Mouse (Mus musculus): ENCODE measurements around the gene Pde6h.
"Not testable (repeated sequence)": the region's sequence is repeated elsewhere in the genome, so short reads cannot be mapped to it uniquely, and the experiment has no call there.

Gene Pde6h

DNA sequence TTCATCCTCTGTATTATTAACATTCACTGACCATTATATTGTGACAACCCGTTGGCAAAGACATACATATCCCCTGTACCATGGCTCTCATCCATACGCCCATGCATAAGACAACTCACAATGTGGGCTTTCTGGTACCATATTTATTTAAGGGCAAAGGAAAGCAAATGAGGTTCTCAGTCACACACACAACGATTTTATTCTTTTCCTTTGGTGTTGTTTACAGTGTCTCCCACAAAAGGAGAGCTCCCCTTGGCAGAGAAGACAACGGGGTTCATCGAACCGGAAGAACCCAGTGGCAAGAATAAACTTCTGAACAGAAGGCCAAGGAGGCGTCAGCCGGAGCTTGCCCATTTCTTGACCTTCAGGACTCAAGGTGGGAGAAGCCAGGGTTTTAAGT lies at the start of gene Pde6h:
Gene Pde6h, plus strand, starts transcription at position 301 of the 400 bp plus-strand sequence.
- DNase-seq (ENCODE audit: low read depth): no peak

- no peak for DNase-seq (ENCODE audit: low read depth)
Measured at GRCm38 (mm10) chr6:136874599-136874998, 49.0 kb upstream of the Pde6h start.

GRCm38 (mm10) chr6:136875670-136876069 lies 48.0 kb upstream of the Pde6h start, which contains the start of gene Mgp:
TSS of gene Mgp (minus strand) at chr6:136875823.
- DNase-seq (ENCODE audit: low read depth): peak; percentile 91

GRCm38 (mm10) chr6:136881678-136882077 lies 42.0 kb upstream of the Pde6h start:
- no peak for DNase-seq (ENCODE audit: low read depth)

DNA sequence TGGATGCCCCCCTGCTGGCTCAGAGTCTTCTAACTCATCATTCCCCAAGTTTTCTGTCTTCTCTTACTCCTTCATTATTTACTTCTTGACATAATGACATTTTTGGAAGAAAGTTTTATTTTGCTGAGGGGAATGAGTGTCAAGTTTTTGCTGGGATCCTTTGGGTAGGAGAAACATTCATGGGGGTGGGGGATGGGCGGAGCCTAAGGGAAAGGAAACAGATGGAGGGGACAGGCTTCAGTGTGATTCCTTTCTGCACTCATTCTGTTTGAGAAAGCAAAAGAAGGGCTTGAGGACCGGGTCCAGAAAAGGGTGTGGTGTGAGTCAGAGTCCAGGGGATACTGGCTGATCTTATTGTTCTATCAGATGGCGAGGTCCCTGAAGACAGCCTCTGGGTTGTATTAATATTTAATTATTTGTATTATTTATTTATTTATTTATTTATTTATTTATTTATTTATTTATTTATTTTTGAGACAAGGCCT lies 40.2 kb upstream of the Pde6h start:
- DNase-seq (ENCODE audit: low read depth): no peak

- no peak for DNase-seq (ENCODE audit: low read depth)
Measured at GRCm38 (mm10) chr6:136883961-136884360, 39.7 kb upstream of the Pde6h start.

- DNase-seq (ENCODE audit: low read depth): not testable (repeated sequence)
Measured at GRCm38 (mm10) chr6:136884766-136885165, 38.9 kb upstream of the Pde6h start.

DNA sequence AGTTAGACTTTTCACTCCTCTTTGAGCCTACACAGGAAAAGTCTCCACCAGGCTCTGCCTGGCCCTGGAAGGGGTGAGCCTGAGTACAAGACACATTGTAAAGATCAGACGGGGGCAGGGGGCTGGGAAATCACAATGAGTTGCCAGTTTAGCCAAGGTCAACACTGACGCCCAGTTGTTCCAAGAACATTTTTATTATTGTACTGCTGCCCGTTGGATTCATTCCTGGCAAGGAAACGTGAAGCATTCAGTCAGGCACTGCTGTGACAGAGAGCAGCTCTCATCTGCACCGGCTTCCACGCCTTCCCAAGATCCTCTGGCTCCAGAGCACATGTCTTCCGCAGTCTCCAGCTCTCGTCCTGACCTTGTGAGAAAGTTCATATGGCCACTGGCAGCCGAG lies 35.8 kb upstream of the Pde6h start:
- DNase-seq (ENCODE audit: low read depth): peak; percentile 85

DNA sequence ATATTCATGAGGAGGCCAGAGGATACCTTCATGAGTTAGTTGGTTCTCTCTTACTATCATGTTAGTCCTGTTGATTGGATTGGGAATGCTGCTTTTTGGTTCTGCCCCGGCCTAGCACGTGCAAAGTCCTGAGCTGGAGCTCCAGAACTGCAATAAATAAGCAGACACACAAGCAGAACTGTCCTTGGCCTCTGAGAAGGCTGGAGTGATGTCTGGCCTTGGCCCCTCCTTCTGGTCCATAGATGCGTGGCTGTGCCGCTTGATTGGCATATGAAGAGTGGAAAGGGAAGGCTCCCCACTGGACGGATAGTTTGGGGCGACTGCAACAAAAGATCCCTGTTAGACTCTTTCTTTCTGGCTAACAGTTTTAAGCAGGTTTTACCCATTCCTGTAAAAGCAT lies 34.6 kb upstream of the Pde6h start:
- no peak for DNase-seq (ENCODE audit: low read depth)

- no peak for DNase-seq (ENCODE audit: low read depth)
Measured at GRCm38 (mm10) chr6:136889554-136889953, 34.1 kb upstream of the Pde6h start.

GRCm38 (mm10) chr6:136892002-136892401 lies 31.6 kb upstream of the Pde6h start:
- no peak for DNase-seq (ENCODE audit: low read depth)

DNA sequence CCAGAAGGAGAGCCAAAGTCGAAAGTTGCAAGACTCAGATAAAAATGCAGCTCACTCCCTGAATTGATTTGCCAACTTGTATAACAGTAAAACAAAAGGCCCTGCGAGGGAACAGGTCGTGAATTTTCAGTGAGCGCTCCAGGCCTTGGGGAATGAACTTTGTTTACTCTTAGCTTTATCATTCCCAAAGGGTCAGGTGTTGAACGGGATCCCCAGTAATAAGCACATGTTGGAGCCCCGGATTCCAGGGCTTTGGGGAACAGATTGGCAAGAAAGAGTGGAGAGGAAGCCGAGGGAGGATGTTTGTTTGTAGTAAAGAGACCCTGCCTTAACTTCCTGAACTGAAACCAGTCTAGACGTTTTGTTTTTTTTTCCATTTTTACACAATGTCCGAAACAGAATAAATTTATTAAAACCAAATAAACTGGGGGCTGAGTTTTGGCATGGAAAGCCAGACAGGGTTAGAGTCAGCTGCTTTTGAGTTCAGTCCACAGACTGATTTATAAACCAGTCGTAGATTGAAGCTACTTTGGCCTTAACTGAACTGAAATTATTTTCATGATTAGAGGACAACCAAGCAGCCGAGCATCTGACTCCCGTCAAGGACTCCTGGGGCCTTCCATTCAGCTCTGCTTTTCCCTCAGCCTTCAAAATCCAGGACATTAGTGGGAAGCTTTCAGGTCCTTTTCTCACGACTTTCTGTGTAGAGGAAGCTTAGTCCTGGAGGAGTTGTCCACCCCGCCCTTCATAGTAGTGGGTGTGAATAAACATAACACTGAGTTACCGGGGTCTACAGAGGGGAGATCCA lies 28.9 kb upstream of the Pde6h start:
- no peak for DNase-seq (ENCODE audit: low read depth)

DNA sequence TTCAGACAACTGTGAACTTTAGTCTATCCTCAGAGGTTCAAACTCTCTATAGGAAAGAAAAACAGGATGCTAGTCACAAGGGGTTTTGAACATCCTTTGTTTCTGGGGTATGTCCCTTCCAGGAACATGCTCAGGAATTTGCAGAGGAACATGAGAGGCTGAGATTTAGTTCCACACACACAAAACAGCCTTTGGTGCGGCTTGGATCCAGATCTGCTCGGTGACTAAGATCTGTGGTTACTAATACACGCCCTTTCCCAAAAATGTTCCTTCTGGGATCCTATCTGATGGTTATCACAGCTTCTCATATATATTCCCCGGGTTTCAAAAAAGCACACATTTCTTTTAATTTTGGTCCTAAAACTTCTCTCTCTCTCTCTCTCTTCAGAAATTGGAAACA lies 25.8 kb upstream of the Pde6h start:
- DNase-seq (ENCODE audit: low read depth): peak; percentile 91

- peak; percentile 89 for DNase-seq (ENCODE audit: low read depth)
Measured at GRCm38 (mm10) chr6:136898222-136898621, 25.4 kb upstream of the Pde6h start.

GRCm38 (mm10) chr6:136898954-136899353 lies 24.7 kb upstream of the Pde6h start:
- DNase-seq (ENCODE audit: low read depth): no peak

GRCm38 (mm10) chr6:136900369-136901009 lies 23.1 kb upstream of the Pde6h start:
- DNase-seq (ENCODE audit: low read depth): peak; percentile 82

GRCm38 (mm10) chr6:136901010-136901409 lies 22.6 kb upstream of the Pde6h start:
- no peak for DNase-seq (ENCODE audit: low read depth)

DNA sequence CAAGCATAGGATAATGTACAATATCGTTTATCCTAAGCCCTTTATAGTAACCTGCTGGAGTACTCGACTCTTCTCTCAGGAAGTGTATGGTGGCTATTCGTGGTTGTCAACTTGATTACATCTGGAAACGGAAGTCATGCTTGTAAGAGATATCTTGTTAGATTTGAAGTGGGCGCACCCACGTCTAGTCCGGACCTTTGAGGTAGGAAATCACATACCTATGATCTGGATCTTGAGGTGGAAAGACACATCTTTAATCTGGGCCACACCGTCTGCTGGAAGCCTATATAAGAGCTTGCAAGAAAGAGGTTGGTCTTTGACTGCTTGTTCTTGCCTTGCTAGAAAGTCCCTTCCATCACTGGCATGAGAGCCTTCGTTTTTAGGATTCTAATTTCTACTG lies 21.1 kb upstream of the Pde6h start:
- no peak for DNase-seq (ENCODE audit: low read depth)

- no peak for DNase-seq (ENCODE audit: low read depth)
Measured at GRCm38 (mm10) chr6:136903885-136904470, 19.7 kb upstream of the Pde6h start.

DNA sequence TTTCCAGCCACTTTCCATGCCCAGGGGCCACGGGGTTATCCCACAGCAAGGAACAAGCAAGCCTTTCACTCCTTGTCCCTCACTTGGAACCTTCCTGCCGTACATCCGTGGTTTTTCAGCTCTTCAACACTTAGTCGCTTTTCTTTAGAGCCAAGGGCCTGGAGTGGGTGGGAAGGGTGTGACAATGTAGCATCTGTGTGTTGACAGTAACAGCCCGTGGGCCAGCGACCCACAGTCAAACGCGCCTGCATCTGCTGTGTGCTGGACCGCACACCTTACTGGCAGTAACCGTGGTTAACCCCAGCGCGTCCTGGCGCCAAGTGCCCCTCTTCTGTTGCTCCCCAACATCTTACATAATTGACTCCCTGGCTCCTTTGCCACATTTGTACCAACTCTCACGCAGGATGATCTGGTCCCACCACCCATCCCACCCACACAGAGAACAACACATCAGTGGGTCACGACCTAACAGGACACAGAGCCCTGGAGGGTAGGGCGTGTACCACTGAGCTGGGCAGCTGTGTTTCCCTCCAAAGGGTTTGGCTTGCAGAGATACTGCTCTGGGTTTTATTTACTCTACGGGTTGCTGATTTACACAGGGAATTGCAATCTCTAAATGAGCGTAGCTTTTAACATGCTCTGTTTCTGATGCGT lies 17.2 kb upstream of the Pde6h start:
- DNase-seq (ENCODE audit: low read depth): no peak

DNA sequence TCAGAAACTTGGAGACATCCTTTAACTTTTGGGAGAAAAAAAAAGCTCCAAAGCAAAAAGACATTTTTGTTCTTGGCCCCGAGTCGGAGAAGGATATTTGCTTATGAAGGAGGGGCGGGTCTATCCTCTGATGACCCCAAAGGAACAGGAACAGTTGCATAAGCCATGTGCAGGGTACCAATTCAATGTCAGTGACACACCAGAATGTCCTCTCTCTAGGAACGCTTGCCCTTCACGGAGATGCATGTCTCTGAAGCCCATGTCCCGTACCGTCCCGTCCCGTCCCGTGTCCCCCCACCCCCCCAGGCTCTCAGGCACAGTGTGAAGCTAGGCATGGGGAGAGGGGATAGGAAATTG lies 16.7 kb upstream of the Pde6h start:
- DNase-seq (ENCODE audit: low read depth): no peak

GRCm38 (mm10) chr6:136910247-136910890 lies 13.3 kb upstream of the Pde6h start:
- DNase-seq (ENCODE audit: low read depth): no peak
